Mouse (Mus musculus) adrenal gland, postnatal 14 days (tissue): ENCODE measurements around the gene Adipor1. TPM values are rescaled to one million over a fixed set of nuclear protein-coding genes. Genes with fewer than 3 reads are reported as not detected.

Experiments used
- total RNA-seq: library from RNA; stranded (reverse); gene quantifications from 2 replicates; pipeline ENCODE4 v1.2.3, GENCODE M21; 2021

The Adipor1 gene
- total RNA-seq, 1 experiment from 2014 or later = 119 TPM

Other genes starting within 250 kb of the Adipor1 start
- gene Chil1, start 233.2 kb upstream of the Adipor1 start, total RNA-seq = 1.1 and 1.2 TPM in 2 replicates
- gene Mybph, start 221.9 kb upstream of the Adipor1 start, total RNA-seq = not detected in 2 replicates
- gene Adora1, start 179.9 kb upstream of the Adipor1 start, total RNA-seq = 78.9 and 91.9 TPM in 2 replicates
- gene Myog, start 125.4 kb upstream of the Adipor1 start, total RNA-seq = not detected in 2 replicates
- gene Ppfia4, start 82.5 kb upstream of the Adipor1 start, total RNA-seq = 0.67 and 1.6 TPM in 2 replicates
- gene Tmem183a, start 53.4 kb upstream of the Adipor1 start, total RNA-seq = 39.7 and 50.9 TPM in 2 replicates
- gene 4933406M09Rik, start 29.4 kb upstream of the Adipor1 start, total RNA-seq = not detected in 2 replicates
- gene Cyb5r1, start 9.8 kb upstream of the Adipor1 start, total RNA-seq = 27.4 and 28.0 TPM in 2 replicates
- 18.6 and 19.5 TPM in 2 replicates for gene Klhl12, start 40.2 kb downstream of the Adipor1 start, total RNA-seq
- gene Rabif, start 79.3 kb downstream of the Adipor1 start, total RNA-seq = 26.4 and 29.9 TPM in 2 replicates
- not detected in 2 replicates for gene Mgat4e, start 134.3 kb downstream of the Adipor1 start, total RNA-seq
- 42.0 and 44.0 TPM in 2 replicates for gene Kdm5b, start 144.8 kb downstream of the Adipor1 start, total RNA-seq
- 0.59 and 2.7 TPM in 2 replicates for gene Syt2, start 231.3 kb downstream of the Adipor1 start, total RNA-seq